Mouse (Mus musculus) brain, embryonic 14.5 days (tissue): ENCODE data around the gene Cebpz.

ENCODE experiments used
- CTCF ChIP-seq: fragments of 200-500 bp; IDR thresholded peaks from 2 replicates; pipeline ENCODE4 v1.5.1; 2012; ENCODE audit warnings: inconsistent platforms, mild to moderate bottlenecking, moderate library complexity, borderline replicate concordance; ENCODE audit not compliant: insufficient read depth, insufficient read length; ENCODE audit errors: extremely low read depth
- POLR2A ChIP-seq: fragments of 200-500 bp; IDR thresholded peaks from 2 replicates; pipeline ENCODE4 v1.6.1; 2012; ENCODE audit warnings: mild to moderate bottlenecking, inconsistent platforms, borderline replicate concordance; ENCODE audit not compliant: poor library complexity, insufficient read depth, insufficient read length, severe bottlenecking; ENCODE audit errors: extremely low read depth

GRCm38 (mm10) chr17:78935857-78936256 is 1.0 kb downstream of the Cebpz start:
- no peak for TF ChIP-seq CTCF
- no peak for TF ChIP-seq POLR2A
